Mouse (Mus musculus) heart, adult 10 weeks (tissue): ENCODE results near the gene Rhox13. TPM values are rescaled to one million over a fixed set of nuclear protein-coding genes. Genes with fewer than 3 reads are reported as not detected.

Experiments used
- polyA plus RNA-seq: library from polyadenylated mRNA; stranded (reverse); fragments of 350-450 nt; fragmentation: Illumina TruSeq; extraction: RNeasy Lipid Tissue Mini Kit (QIAGEN cat#74804); gene quantifications from one replicate; pipeline ENCODE4 v1.2.3, GENCODE M21; 2014; ENCODE audit warnings: low read depth, low replicate concordance

Gene Rhox13
- not detected for polyA plus RNA-seq

DNA sequence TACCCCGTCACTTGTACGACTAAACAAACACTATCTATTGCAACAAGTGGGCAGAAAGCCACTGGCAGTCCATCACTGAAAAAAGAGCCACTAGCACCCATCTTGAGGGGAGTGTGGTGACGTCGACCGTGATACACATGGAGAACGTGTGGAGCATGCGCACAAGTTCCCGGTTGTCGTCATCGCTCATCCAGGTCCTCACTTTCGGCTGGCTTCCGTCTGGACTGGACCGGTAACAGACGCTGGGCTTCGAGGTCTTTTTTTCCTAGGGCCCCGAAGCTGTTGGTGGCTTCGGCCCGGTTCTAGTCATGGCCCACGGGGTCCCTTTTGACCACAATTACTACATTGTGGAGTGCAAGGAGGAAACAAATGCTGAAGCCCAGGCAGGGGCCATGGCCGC, at the start of gene Rhox13:
Rhox13 (plus strand) TSS at position 238 of the 400 bp plus-strand sequence.

DNA sequence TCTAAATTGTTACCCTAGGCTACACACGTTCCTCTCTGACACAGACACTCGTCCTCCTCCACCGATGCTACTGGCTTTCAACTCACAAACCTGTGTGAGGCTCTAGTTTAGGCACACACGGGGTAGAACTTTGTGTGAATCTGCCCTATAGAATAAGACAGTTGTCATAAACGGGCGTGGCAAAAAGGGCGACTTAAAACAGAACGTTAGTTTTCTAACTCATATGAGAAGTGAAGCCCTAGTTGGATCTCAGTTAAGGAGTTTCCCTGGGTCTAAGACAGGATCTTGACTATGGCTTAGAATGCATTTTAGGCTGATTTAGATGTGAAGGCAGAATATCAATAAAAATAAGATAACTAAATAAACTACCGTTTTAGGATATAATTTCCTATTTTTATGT, 36.0 kb upstream of the Rhox13 start, which contains the start of gene Rhox11:
Rhox11 (minus strand) TSS at position 101 of the 400 bp plus-strand sequence.

DNA sequence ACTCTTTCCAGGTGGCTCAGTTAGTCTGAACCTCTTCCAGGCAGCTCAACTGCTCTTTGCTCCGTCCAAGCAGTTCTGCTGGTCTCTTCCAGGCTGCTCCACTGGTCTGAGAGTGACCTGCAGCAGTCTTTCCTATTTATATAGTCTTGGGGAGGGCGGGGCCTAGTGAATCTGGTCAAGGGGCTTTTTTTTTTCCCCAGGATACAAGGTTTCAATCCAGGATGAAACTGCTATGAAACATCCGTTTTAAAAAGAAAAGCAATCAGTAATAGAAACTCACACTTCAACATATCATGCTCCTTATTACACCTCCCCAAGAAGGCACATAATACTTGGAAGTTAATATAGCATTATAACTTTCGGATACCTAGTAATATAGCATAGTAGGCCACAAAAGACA, 10.2 kb upstream of the Rhox13 start, which contains the start of gene Rhox12:
Rhox12 (minus strand) TSS at position 101 of the 400 bp plus-strand sequence.

Other genes starting within 250 kb of the Rhox13 start
- not detected for gene Rhox8, start 242.3 kb upstream of the Rhox13 start, polyA plus RNA-seq
- not detected for gene Rhox7b, start 224.0 kb upstream of the Rhox13 start, polyA plus RNA-seq
- not detected for gene Rhox9, start 219.4 kb upstream of the Rhox13 start, polyA plus RNA-seq
- not detected for gene Btg1-ps1, start 102.4 kb upstream of the Rhox13 start, polyA plus RNA-seq
- gene Btg1-ps2, start 78.1 kb upstream of the Rhox13 start, polyA plus RNA-seq, result not detected
- not detected for gene Rhox10, start 54.7 kb upstream of the Rhox13 start, polyA plus RNA-seq
- not detected for gene Rhox11, start 36.1 kb upstream of the Rhox13 start, polyA plus RNA-seq
- not detected for gene Rhox12, start 10.3 kb upstream of the Rhox13 start, polyA plus RNA-seq
- 7.7 TPM for gene Zbtb33, start 68.6 kb downstream of the Rhox13 start, polyA plus RNA-seq
- gene Tmem255a, start 131.2 kb downstream of the Rhox13 start, polyA plus RNA-seq, result 0.52 TPM
- gene Atp1b4, start 195.0 kb downstream of the Rhox13 start, polyA plus RNA-seq, result 0.10 TPM